Mouse (Mus musculus): Measurements from ENCODE around the gene Fktn.

GRCm38 (mm10) chr4:53710021-53710420 lies 3.8 kb upstream of the Fktn start:
- TF ChIP-seq CTCF (IDR thresholded peaks at IDR 0.05) (no peak), EP300 (IDR thresholded peaks at IDR 0.05; ENCODE audit: insufficient read depth, low read depth, low read length) (no peak)
